Mouse (Mus musculus): ENCODE results near the gene Vezf1.

DNA sequence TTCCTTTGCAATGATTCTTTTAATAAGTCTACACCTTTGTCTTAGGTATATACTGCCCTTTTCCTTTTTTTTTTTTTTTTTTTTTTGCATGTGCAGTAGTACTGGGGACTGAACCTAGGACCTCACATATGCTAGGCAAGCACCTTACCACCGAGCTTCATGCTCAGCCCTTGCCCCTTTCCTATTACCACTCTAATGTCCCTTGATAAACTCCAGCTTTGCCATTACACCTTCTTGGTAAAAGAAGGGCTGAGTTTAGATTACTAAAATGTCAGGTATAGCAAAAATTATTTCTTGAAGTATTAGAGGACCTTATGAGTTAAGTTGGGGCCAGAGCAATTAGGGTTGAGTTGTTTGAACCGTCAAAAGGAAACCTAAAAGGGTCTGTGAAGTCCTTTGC is 12.3 kb upstream of the Vezf1 start:
- TF ChIP-seq CTCF (IDR thresholded peaks at IDR 0.05), result no peak
- TF ChIP-seq EP300 (IDR thresholded peaks at IDR 0.05), result no peak

Data from lung, postnatal 0 days (tissue).